Mouse (Mus musculus): ENCODE results near the gene Shank1. TPM values are rescaled to one million over a fixed set of nuclear protein-coding genes. Genes with fewer than 3 reads are reported as not detected.

Gene Shank1
- total and polyA plus RNA-seq, 3 experiments, result 0.08 to 0.20 (median 0.11) TPM

DNA sequence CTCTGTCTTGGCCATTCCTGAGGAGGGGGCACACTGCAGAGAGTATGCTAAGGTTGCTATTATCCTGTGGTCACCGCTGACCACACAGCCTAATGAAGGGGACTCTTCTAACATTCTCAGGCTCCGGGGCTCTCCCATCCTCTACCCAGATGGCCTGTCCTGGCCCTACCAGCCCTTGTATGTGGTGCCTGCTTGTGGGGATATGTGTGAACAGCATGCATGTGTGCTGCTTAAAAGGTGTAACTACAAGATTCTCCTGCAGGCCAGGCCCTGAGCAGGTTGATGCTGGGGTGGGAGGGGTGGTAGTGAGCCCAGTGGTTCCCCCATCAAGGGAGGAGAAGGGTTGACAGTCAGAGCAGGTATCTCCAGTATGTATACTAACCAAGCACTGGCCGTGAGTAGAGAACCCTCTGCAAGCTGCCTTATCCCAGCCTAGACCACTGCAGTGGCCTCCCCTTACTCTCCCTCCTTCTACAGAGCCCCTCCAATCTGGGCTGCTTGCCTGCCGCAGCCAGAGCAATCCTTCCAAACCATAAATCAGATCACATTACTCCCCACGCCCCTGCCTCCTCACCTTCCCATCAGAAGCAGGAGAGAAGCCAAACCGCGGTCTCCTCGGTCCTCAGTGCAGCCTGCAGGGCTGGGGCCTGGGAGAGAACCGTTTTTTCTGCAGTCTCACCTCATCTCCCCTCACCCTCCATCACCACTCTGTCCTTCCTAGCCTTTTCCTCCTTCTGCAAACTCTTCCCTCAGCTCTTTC is 2.6 kb upstream of the Shank1 start:
- no peak for TF ChIP-seq POLR2AphosphoS5 (IDR thresholded peaks at IDR 0.05; ENCODE audit: insufficient replicate concordance, low read depth, low read length)
- TF ChIP-seq GATA2 (IDR thresholded peaks at IDR 0.05; ENCODE audit: borderline replicate concordance, low read depth, low read length), result no peak
- TF ChIP-seq GATA1 (IDR thresholded peaks at IDR 0.05; ENCODE audit: borderline replicate concordance, low read length), result no peak
- no peak for TF ChIP-seq CTCF (IDR thresholded peaks at IDR 0.05; ENCODE audit: low read depth, low read length)
- TF ChIP-seq TAL1 (conservative IDR thresholded peaks at IDR 0.05; ENCODE audit: low read depth, low read length), result no peak
- no peaks in the 10 kb centered on the region for H3K9me3 ChIP-seq (replicated peaks)
- H3K4me1 ChIP-seq (ENCODE audit: insufficient read depth, low read depth, low read length), result peaks cover 36% of the 10 kb centered on the region
- H3K27me3 ChIP-seq (ENCODE audit: insufficient read depth, low read length), result peaks cover 51% of the 10 kb centered on the region
- ATAC-seq (ENCODE audit: extremely low read depth, insufficient number of reproducible peaks, low FRiP score, poor library complexity, severe bottlenecking) (no peak), DNase-seq (ENCODE audit: low spot score) (no peak)
- H3K4me3 ChIP-seq (ENCODE audit: low read depth, low read length), result no peak overlapping the region
- H3K36me3 ChIP-seq (replicated peaks), result peaks cover 7% of the 10 kb centered on the region

GRCm38 (mm10) chr7:44310285-44310877 is 328 bp downstream of the Shank1 start:
- no peak for TF ChIP-seq POLR2AphosphoS5 (IDR thresholded peaks at IDR 0.05; ENCODE audit: insufficient replicate concordance, low read depth, low read length)
- TF ChIP-seq GATA1 (IDR thresholded peaks at IDR 0.05; ENCODE audit: borderline replicate concordance, low read length), result no peak
- TF ChIP-seq GATA2 (IDR thresholded peaks at IDR 0.05; ENCODE audit: borderline replicate concordance, low read depth, low read length), result no peak
- no peak for TF ChIP-seq TAL1 (conservative IDR thresholded peaks at IDR 0.05; ENCODE audit: low read depth, low read length)
- TF ChIP-seq CTCF (IDR thresholded peaks at IDR 0.05; ENCODE audit: low read depth, low read length), result no peak
- DNase-seq (ENCODE audit: low spot score) (no peak), ATAC-seq (ENCODE audit: extremely low read depth, insufficient number of reproducible peaks, low FRiP score, poor library complexity, severe bottlenecking) (no peak)
- Histone ChIP-seq H3K27me3 (ENCODE audit: insufficient read depth, low read length) (peaks cover 59% of the 10 kb centered on the region), H3K4me1 (ENCODE audit: insufficient read depth, low read depth, low read length) (peaks cover 19% of the 10 kb centered on the region), H3K4me3 (ENCODE audit: low read depth, low read length) (no peak overlapping the region; the same call in 1 of the 2 replicates), H3K9me3 (replicated peaks) (no peaks in the 10 kb centered on the region), H3K36me3 (replicated peaks) (no peaks in the 10 kb centered on the region)

GRCm38 (mm10) chr7:44310878-44311712 is 1.0 kb downstream of the Shank1 start:
- Histone ChIP-seq H3K9me3 (replicated peaks) (no peaks in the 10 kb centered on the region), H3K4me3 (ENCODE audit: low read depth, low read length) (no peak overlapping the region), H3K4me1 (ENCODE audit: insufficient read depth, low read depth, low read length) (peaks cover 12% of the 10 kb centered on the region), H3K36me3 (replicated peaks) (no peaks in the 10 kb centered on the region), H3K27me3 (ENCODE audit: insufficient read depth, low read length) (peaks cover 62% of the 10 kb centered on the region)
- ATAC-seq (ENCODE audit: extremely low read depth, insufficient number of reproducible peaks, low FRiP score, poor library complexity, severe bottlenecking) (no peak), DNase-seq (ENCODE audit: low spot score) (no peak)
- no peak for TF ChIP-seq TAL1 (conservative IDR thresholded peaks at IDR 0.05; ENCODE audit: low read depth, low read length)
- no peak for TF ChIP-seq POLR2AphosphoS5 (IDR thresholded peaks at IDR 0.05; ENCODE audit: insufficient replicate concordance, low read depth, low read length)
- TF ChIP-seq GATA1 (IDR thresholded peaks at IDR 0.05; ENCODE audit: borderline replicate concordance, low read length), result no peak
- TF ChIP-seq GATA2 (IDR thresholded peaks at IDR 0.05; ENCODE audit: borderline replicate concordance, low read depth, low read length), result no peak
- no peak for TF ChIP-seq CTCF (IDR thresholded peaks at IDR 0.05; ENCODE audit: low read depth, low read length)

GRCm38 (mm10) chr7:44311713-44312304 is 1.8 kb downstream of the Shank1 start:
- TF ChIP-seq CTCF (IDR thresholded peaks at IDR 0.05; ENCODE audit: low read depth, low read length) (no peak), GATA2 (IDR thresholded peaks at IDR 0.05; ENCODE audit: borderline replicate concordance, low read depth, low read length) (no peak), TAL1 (conservative IDR thresholded peaks at IDR 0.05; ENCODE audit: low read depth, low read length) (no peak), POLR2AphosphoS5 (IDR thresholded peaks at IDR 0.05; ENCODE audit: insufficient replicate concordance, low read depth, low read length) (no peak), GATA1 (IDR thresholded peaks at IDR 0.05; ENCODE audit: borderline replicate concordance, low read length) (no peak)
- H3K36me3 ChIP-seq (replicated peaks), result no peaks in the 10 kb centered on the region
- H3K9me3 ChIP-seq (replicated peaks), result no peaks in the 10 kb centered on the region
- H3K4me1 ChIP-seq (ENCODE audit: insufficient read depth, low read depth, low read length), result peaks cover 9% of the 10 kb centered on the region; the same call in 1 of the 2 replicates
- no peak for ATAC-seq (ENCODE audit: extremely low read depth, insufficient number of reproducible peaks, low FRiP score, poor library complexity, severe bottlenecking)
- H3K27me3 ChIP-seq (ENCODE audit: insufficient read depth, low read length), result peaks cover 65% of the 10 kb centered on the region
- DNase-seq (ENCODE audit: low spot score), result no peak
- no peak overlapping the region for H3K4me3 ChIP-seq (ENCODE audit: low read depth, low read length)

- H3K27me3 ChIP-seq (ENCODE audit: insufficient read depth, low read length), result peaks cover 60% of the 10 kb centered on the region
- peaks cover 9% of the 10 kb centered on the region; the same call in 1 of the 2 replicates for H3K4me1 ChIP-seq (ENCODE audit: insufficient read depth, low read depth, low read length)
- no peaks in the 10 kb centered on the region for H3K36me3 ChIP-seq (replicated peaks)
- TF ChIP-seq CTCF (IDR thresholded peaks at IDR 0.05; ENCODE audit: low read depth, low read length), result no peak
- no peak for TF ChIP-seq GATA2 (IDR thresholded peaks at IDR 0.05; ENCODE audit: borderline replicate concordance, low read depth, low read length)
- TF ChIP-seq TAL1 (conservative IDR thresholded peaks at IDR 0.05; ENCODE audit: low read depth, low read length), result no peak
- no peak for TF ChIP-seq POLR2AphosphoS5 (IDR thresholded peaks at IDR 0.05; ENCODE audit: insufficient replicate concordance, low read depth, low read length)
- TF ChIP-seq GATA1 (IDR thresholded peaks at IDR 0.05; ENCODE audit: borderline replicate concordance, low read length), result no peak
- ATAC-seq (ENCODE audit: extremely low read depth, insufficient number of reproducible peaks, low FRiP score, poor library complexity, severe bottlenecking) (no peak), DNase-seq (ENCODE audit: low spot score) (no peak)
- H3K9me3 ChIP-seq (replicated peaks), result no peaks in the 10 kb centered on the region
- no peak overlapping the region for H3K4me3 ChIP-seq (ENCODE audit: low read depth, low read length)
Measured at GRCm38 (mm10) chr7:44312484-44312883, 2.4 kb downstream of the Shank1 start.

Data from G1E (cell line).